Mouse (Mus musculus): ENCODE results near the gene Asic4.

GRCm38 (mm10) chr1:75490785-75491551 is 40.7 kb downstream of the Asic4 start:
- no peak for TF ChIP-seq CTCF (IDR thresholded peaks at IDR 0.05; ENCODE audit: low read depth)
- TF ChIP-seq EP300 (IDR thresholded peaks at IDR 0.05; ENCODE audit: low read depth): no peak
